Mouse (Mus musculus): Measurements from ENCODE around the gene Wdr43.

The Wdr43 gene

GRCm38 (mm10) chr17:71664172-71664571 is 48.5 kb downstream of the Wdr43 start:
- DNase-seq, result no peak

GRCm38 (mm10) chr17:71665201-71665600 is 49.5 kb downstream of the Wdr43 start:
- DNase-seq, result peak in 1 of 2 experiments; percentile 48

GRCm38 (mm10) chr17:71669511-71669910 is 53.8 kb downstream of the Wdr43 start:
- no peak for DNase-seq

- DNase-seq, result peak; percentile 69 to 75
These were observed 56.3 kb downstream of the Wdr43 start for GRCm38 (mm10) chr17:71671840-71672546.

- DNase-seq, result peak; percentile 38 to 77
These were observed 57.4 kb downstream of the Wdr43 start, which contains the start of gene Togaram2 for GRCm38 (mm10) chr17:71673092-71673491. Gene Togaram2, plus strand, starts transcription at chr17:71673261.

GRCm38 (mm10) chr17:71673936-71674335 is 58.2 kb downstream of the Wdr43 start:
- no peak for DNase-seq

- peak; percentile 42 to 60 for DNase-seq
These were observed 59.2 kb downstream of the Wdr43 start for GRCm38 (mm10) chr17:71674886-71675285.

- no peak for DNase-seq
These were observed 66.0 kb downstream of the Wdr43 start for GRCm38 (mm10) chr17:71681666-71682065.

GRCm38 (mm10) chr17:71682379-71682778 is 66.7 kb downstream of the Wdr43 start:
- no peak for DNase-seq

- no peak for DNase-seq
These were observed 67.6 kb downstream of the Wdr43 start for GRCm38 (mm10) chr17:71683281-71683680.

- peak; percentile 53 to 57 for DNase-seq
These were observed 68.5 kb downstream of the Wdr43 start for GRCm38 (mm10) chr17:71684103-71684608.

- DNase-seq, result no peak
These were observed 71.7 kb downstream of the Wdr43 start for GRCm38 (mm10) chr17:71687436-71687835.

GRCm38 (mm10) chr17:71689903-71690302 is 74.2 kb downstream of the Wdr43 start:
- peak; percentile 63 to 87 for DNase-seq

- DNase-seq, result peak; percentile 25 to 72
These were observed 75.7 kb downstream of the Wdr43 start for GRCm38 (mm10) chr17:71691361-71691875.

GRCm38 (mm10) chr17:71693313-71693712 is 77.6 kb downstream of the Wdr43 start:
- peak; percentile 27 to 77 for DNase-seq

- peak in 1 of 2 experiments; percentile 36 for DNase-seq
These were observed 78.1 kb downstream of the Wdr43 start for GRCm38 (mm10) chr17:71693780-71694179.

GRCm38 (mm10) chr17:71695151-71695550 is 79.5 kb downstream of the Wdr43 start:
- DNase-seq, result no peak

- no peak for DNase-seq
These were observed 80.1 kb downstream of the Wdr43 start for GRCm38 (mm10) chr17:71695716-71696315.

- DNase-seq, result no peak
These were observed 80.7 kb downstream of the Wdr43 start for GRCm38 (mm10) chr17:71696396-71696795.

- DNase-seq, result peak in 1 of 2 experiments; percentile 68
These were observed 82.4 kb downstream of the Wdr43 start for GRCm38 (mm10) chr17:71697896-71698618.

- DNase-seq, result no peak
These were observed 82.9 kb downstream of the Wdr43 start for GRCm38 (mm10) chr17:71698619-71698956.

GRCm38 (mm10) chr17:71705113-71705512 is 89.4 kb downstream of the Wdr43 start:
- peak in 1 of 2 experiments; percentile 15 for DNase-seq
